Mouse (Mus musculus): Measurements from ENCODE around the gene Dpagt1. TPM values are rescaled to one million over a fixed set of nuclear protein-coding genes. Genes with fewer than 3 reads are reported as not detected.
"Not testable (repeated sequence)": the region's sequence is repeated elsewhere in the genome, so short reads cannot be mapped to it uniquely, and the experiment has no call there.

The Dpagt1 gene
- polyA plus RNA-seq, 1 experiment: 0.15 TPM

DNA sequence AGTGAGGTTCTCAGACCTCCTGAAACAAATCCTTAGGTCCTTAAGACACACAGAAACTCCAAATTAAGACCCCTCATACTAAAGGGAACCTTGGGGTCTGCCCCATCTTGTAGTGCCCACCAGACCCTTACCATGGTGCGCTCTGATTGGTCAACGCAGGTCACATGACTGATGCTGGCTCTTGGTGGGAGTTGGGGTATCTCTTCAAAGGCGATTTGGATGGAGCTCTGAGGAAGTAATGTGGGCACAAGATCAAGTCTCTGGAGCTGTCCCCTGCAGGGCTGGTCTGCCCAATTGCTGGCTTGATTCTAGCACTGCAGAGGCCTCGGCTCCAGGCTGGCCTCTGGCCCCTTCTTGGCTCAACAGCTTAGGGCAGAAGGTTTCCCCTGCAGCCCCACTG lies 8.4 kb upstream of the Dpagt1 start:
- Histone ChIP-seq H3K4me3 (replicated peaks) (peak overlapping the region; percentile 90), H3K36me3 (ENCODE audit: control insufficient read depth) (peaks cover 64% of the 10 kb centered on the region), H3K27me3 (ENCODE audit: control insufficient read depth) (no peaks in the 10 kb centered on the region), H3K9me3 (ENCODE audit: control insufficient read depth, low read length) (no peaks in the 10 kb centered on the region), H3K4me1 (ENCODE audit: control insufficient read depth) (peaks cover 60% of the 10 kb centered on the region)
- no peak for TF ChIP-seq TAL1 (IDR thresholded peaks at IDR 0.05; ENCODE audit: low read length)

GRCm38 (mm10) chr9:44318076-44318825 lies 7.6 kb upstream of the Dpagt1 start:
- no peak for TF ChIP-seq GATA1 (IDR thresholded peaks at IDR 0.05; ENCODE audit: low read length)
- no peak for TF ChIP-seq TAL1 (IDR thresholded peaks at IDR 0.05; ENCODE audit: low read length)
- Histone ChIP-seq H3K9me3 (ENCODE audit: control insufficient read depth, low read length) (no peaks in the 10 kb centered on the region), H3K4me3 (replicated peaks) (peak overlapping the region; percentile 90), H3K36me3 (ENCODE audit: control insufficient read depth) (peaks cover 56% of the 10 kb centered on the region), H3K4me1 (ENCODE audit: control insufficient read depth) (peaks cover 59% of the 10 kb centered on the region), H3K27me3 (ENCODE audit: control insufficient read depth) (no peaks in the 10 kb centered on the region)

GRCm38 (mm10) chr9:44318826-44319095 lies 7.1 kb upstream of the Dpagt1 start:
- Histone ChIP-seq H3K9me3 (ENCODE audit: control insufficient read depth, low read length) (no peaks in the 10 kb centered on the region), H3K27me3 (ENCODE audit: control insufficient read depth) (no peaks in the 10 kb centered on the region), H3K36me3 (ENCODE audit: control insufficient read depth) (peaks cover 51% of the 10 kb centered on the region), H3K4me3 (replicated peaks) (peak overlapping the region; percentile 90), H3K4me1 (ENCODE audit: control insufficient read depth) (peaks cover 56% of the 10 kb centered on the region)
- no peak for TF ChIP-seq GATA1 (IDR thresholded peaks at IDR 0.05; ENCODE audit: low read length)

- Histone ChIP-seq H3K4me3 (replicated peaks) (peak overlapping the region; percentile 90), H3K36me3 (ENCODE audit: control insufficient read depth) (peaks cover 46% of the 10 kb centered on the region), H3K27me3 (ENCODE audit: control insufficient read depth) (no peaks in the 10 kb centered on the region), H3K4me1 (ENCODE audit: control insufficient read depth) (peaks cover 58% of the 10 kb centered on the region), H3K9me3 (ENCODE audit: control insufficient read depth, low read length) (no peaks in the 10 kb centered on the region)
- TF ChIP-seq TAL1 (IDR thresholded peaks at IDR 0.05; ENCODE audit: low read length) (no peak), GATA1 (IDR thresholded peaks at IDR 0.05; ENCODE audit: low read length) (no peak)
Measured at GRCm38 (mm10) chr9:44319105-44319886, 6.5 kb upstream of the Dpagt1 start.

GRCm38 (mm10) chr9:44319887-44320798 lies 5.7 kb upstream of the Dpagt1 start, which contains the start of gene C2cd2l:
TSS of gene C2cd2l (minus strand) at chr9:44320285.
- no peaks in the 10 kb centered on the region for H3K27me3 ChIP-seq (ENCODE audit: control insufficient read depth)
- no peaks in the 10 kb centered on the region for H3K9me3 ChIP-seq (ENCODE audit: control insufficient read depth, low read length)
- TF ChIP-seq TAL1 (IDR thresholded peaks at IDR 0.05; ENCODE audit: low read length) (no peak), GATA1 (IDR thresholded peaks at IDR 0.05; ENCODE audit: low read length) (no peak)
- H3K4me1 ChIP-seq (ENCODE audit: control insufficient read depth): peaks cover 56% of the 10 kb centered on the region
- peaks cover 37% of the 10 kb centered on the region for H3K36me3 ChIP-seq (ENCODE audit: control insufficient read depth)
- H3K4me3 ChIP-seq (replicated peaks): peak within 1 kb of the TSS; percentile 90

- H3K9me3 ChIP-seq (ENCODE audit: control insufficient read depth, low read length): no peaks in the 10 kb centered on the region
- peaks cover 58% of the 10 kb centered on the region for H3K4me1 ChIP-seq (ENCODE audit: control insufficient read depth)
- H3K4me3 ChIP-seq (replicated peaks): peak overlapping the region; percentile 90
- no peaks in the 10 kb centered on the region for H3K27me3 ChIP-seq (ENCODE audit: control insufficient read depth)
- TF ChIP-seq TAL1 (IDR thresholded peaks at IDR 0.05; ENCODE audit: low read length): no peak
- TF ChIP-seq GATA1 (IDR thresholded peaks at IDR 0.05; ENCODE audit: low read length): no peak
- peaks cover 31% of the 10 kb centered on the region for H3K36me3 ChIP-seq (ENCODE audit: control insufficient read depth)
Measured at GRCm38 (mm10) chr9:44320799-44321133, 5.1 kb upstream of the Dpagt1 start.

- peaks cover 12% of the 10 kb centered on the region for H3K36me3 ChIP-seq (ENCODE audit: control insufficient read depth)
- not testable (repeated sequence) for H3K4me3 ChIP-seq (replicated peaks); H3K27me3 ChIP-seq (ENCODE audit: control insufficient read depth); H3K9me3 ChIP-seq (ENCODE audit: control insufficient read depth, low read length)
- H3K4me1 ChIP-seq (ENCODE audit: control insufficient read depth): peaks cover 57% of the 10 kb centered on the region
Measured at GRCm38 (mm10) chr9:44323656-44324055, 2.2 kb upstream of the Dpagt1 start.

GRCm38 (mm10) chr9:44324147-44324546 lies 1.7 kb upstream of the Dpagt1 start:
- peaks cover 55% of the 10 kb centered on the region for H3K4me1 ChIP-seq (ENCODE audit: control insufficient read depth)
- no peaks in the 10 kb centered on the region for H3K9me3 ChIP-seq (ENCODE audit: control insufficient read depth, low read length)
- H3K27me3 ChIP-seq (ENCODE audit: control insufficient read depth): no peaks in the 10 kb centered on the region
- H3K4me3 ChIP-seq (replicated peaks): no peak overlapping the region
- TF ChIP-seq TAL1 (IDR thresholded peaks at IDR 0.05; ENCODE audit: low read length): no peak
- TF ChIP-seq GATA1 (IDR thresholded peaks at IDR 0.05; ENCODE audit: low read length): no peak
- H3K36me3 ChIP-seq (ENCODE audit: control insufficient read depth): peaks cover 14% of the 10 kb centered on the region

DNA sequence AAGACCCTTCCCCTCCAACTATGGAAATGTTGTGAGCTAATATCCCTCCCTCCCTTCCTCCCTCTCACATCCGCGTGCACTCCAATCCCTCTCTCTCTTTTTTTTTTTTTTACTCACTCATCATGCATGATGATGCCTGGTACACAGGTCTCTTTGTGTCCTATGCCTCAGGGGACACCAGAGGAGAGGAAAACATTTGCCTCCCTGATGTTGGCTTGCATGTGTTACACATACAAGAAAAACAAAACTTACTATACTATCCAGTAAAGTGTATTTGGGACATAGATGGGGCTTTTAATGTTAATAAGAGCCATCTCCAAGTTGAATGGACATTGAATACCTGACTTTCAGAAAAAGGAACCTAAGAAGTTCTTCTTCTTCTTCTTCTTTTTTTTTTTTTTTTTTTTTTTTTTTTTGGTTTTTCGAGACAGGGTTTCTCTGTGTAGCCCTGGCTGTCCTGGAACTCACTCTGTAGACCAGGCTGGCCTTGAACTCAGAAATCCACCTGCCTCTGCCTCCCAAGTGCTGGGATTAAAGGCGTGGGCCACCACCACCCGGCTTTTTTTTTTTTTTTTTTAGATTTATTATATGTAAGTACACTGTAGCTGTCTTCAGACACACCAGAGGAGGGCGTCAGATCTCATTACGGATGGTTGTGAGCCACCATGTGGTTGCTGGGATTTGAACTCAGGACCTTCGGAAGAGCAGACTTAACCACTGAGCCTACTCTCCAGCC lies 619 bp upstream of the Dpagt1 start:
- Histone ChIP-seq H3K36me3 (ENCODE audit: control insufficient read depth) (peaks cover 24% of the 10 kb centered on the region), H3K4me1 (ENCODE audit: control insufficient read depth) (peaks cover 52% of the 10 kb centered on the region), H3K4me3 (replicated peaks) (peak overlapping the region; percentile 84)
- not testable (repeated sequence) for H3K27me3 ChIP-seq (ENCODE audit: control insufficient read depth); H3K9me3 ChIP-seq (ENCODE audit: control insufficient read depth, low read length)

Data from erythroblast, embryonic 14.5 days (primary cell).